Mouse (Mus musculus) kidney, adult 2 months (tissue): ENCODE data around the gene Rapgef5.

Experiments
- CTCF ChIP-seq: fragments of 200-500 bp; conservative IDR thresholded peaks from 2 replicates; pipeline ENCODE4 v1.5.1; 2011; ENCODE audit warnings: low read depth, mild to moderate bottlenecking, control low read depth, low read length, moderate library complexity, mixed read lengths; ENCODE audit not compliant: insufficient read depth, insufficient read length
- POLR2A ChIP-seq: fragments of 200-500 bp; IDR thresholded peaks from one replicate; pipeline ENCODE4 v1.6.1; 2011; ENCODE audit warnings: low read depth, low read length, control low read depth

GRCm38 (mm10) chr12:117562085-117562484 is 45.8 kb downstream of the Rapgef5 start:
- no peak for TF ChIP-seq CTCF
- no peak for TF ChIP-seq POLR2A
